Mouse (Mus musculus): ENCODE measurements around the gene Olfr103. TPM values are rescaled to one million over a fixed set of nuclear protein-coding genes. Genes with fewer than 3 reads are reported as not detected.

Olfr103 gene
- not detected for polyA plus RNA-seq (2017; shearing (Covaris generic))

DNA sequence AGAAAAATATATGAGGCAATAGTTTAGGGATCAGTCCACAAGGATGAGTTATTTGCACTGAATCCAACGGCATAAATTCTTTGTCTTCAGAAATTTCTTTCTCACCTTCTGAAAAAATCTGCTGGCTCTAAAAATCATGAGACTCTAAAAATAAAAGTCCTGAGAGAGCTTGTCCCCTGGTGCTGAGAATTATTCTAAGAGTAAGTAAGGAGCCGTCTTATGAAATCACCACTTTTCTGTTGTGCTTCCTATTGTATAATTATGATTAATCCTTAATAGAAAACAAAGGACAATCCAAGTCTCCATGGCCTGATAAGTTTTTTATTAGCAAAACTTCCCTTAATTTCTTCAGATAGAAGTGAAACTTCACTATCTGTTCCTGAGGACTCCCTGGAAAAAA, at the start of gene Olfr103:
Olfr103 (minus strand) TSS at position 101 of the 400 bp plus-strand sequence.

DNA sequence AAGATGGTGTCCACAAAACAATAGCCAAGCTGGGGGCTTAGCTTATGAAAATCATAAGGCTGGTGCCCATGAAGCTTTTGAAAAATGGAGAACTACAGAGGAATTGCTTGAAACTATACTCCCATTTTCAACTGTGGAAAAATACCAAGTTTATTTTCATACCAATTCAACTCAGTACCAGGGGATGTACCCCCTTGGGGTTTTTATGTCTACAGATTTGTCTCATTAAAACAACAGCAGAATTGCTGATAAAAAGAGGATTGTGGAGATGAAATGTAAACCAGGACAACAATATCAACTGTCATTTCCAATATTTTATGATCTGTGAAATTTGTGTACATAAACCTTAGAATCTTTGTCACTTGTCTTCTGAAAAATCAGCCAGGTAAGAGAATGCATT, 39.2 kb upstream of the Olfr103 start, which contains the start of gene Olfr105-ps:
Olfr105-ps (plus strand) TSS at position 301 of the 400 bp plus-strand sequence.

DNA sequence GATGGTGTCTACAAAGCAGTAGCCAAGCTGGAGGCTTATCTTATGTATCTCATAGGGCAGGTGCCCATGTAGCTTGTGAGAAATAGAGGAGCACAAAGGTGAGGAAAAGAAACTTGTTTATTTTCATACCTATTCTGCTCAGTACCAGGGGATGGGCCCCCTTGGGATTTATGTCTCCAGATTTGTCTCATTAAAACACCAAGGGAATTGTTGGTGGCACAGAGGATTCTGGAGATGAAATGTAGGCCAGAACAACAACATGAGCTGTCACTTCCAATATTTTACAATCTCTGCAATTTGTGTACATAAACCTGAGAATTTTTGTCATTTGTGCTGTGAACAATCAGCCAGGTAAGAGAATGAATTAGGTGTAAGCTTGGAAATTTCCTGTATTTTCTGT, 19.8 kb upstream of the Olfr103 start, which contains the start of gene Olfr104-ps:
Olfr104-ps (plus strand) TSS at position 301 of the 400 bp plus-strand sequence.

DNA sequence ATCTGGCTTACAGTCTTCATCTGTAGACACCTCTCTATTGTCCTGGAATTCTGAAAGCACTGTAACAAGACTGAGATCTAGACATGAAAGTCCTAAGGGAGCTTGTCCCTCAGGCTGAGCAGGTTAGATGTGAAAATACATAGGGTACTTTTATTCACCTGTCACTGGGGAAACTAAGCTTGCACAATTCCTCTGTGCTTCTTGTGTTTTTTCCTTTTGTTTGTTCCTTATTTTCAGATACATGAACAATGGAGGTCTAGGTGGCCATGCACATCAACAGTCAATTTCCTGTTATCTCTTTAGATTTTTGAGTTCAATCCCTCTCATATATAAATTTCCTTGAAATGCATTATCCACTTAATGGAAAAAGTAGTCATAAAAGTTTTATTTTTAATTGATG, 22.5 kb downstream of the Olfr103 start, which contains the start of gene Olfr102:
Olfr102 (minus strand) TSS at position 101 of the 400 bp plus-strand sequence.

DNA sequence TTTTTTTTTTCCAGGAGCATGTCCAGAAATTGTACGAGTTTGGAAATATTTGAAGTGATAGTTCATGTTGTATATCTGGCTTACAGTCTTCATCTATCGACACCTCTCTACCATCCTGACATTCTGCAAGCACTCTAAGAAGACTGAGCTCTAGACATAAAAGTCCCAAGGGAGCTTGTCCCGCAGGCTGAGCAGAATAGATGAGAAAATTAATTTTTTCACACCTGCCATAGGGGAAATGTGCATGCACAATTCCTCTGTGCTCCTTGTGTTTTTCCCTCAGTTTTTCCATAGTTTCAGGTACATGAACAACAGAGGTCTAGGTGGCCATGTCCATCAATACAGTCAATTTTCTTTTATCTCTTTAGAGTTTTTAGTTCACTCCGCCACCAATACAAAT, 35.3 kb downstream of the Olfr103 start, which contains the start of gene Olfr101:
Olfr101 (minus strand) TSS at position 101 of the 400 bp plus-strand sequence.

Other genes starting within 250 kb of the Olfr103 start
- not detected for gene Olfr91, start 241.4 kb downstream of the Olfr103 start, polyA plus RNA-seq (2017; shearing (Covaris generic))
- gene Olfr92, start 219.6 kb downstream of the Olfr103 start, polyA plus RNA-seq (2017; shearing (Covaris generic)): not detected
- not detected for gene Olfr93, start 178.2 kb downstream of the Olfr103 start, polyA plus RNA-seq (2017; shearing (Covaris generic))
- 0.95 TPM for gene Ubd, start 145.8 kb downstream of the Olfr103 start, polyA plus RNA-seq (2017; shearing (Covaris generic))
- gene Olfr94, start 138.7 kb downstream of the Olfr103 start, polyA plus RNA-seq (2017; shearing (Covaris generic)): not detected
- gene Olfr95, start 126.6 kb downstream of the Olfr103 start, polyA plus RNA-seq (2017; shearing (Covaris generic)): not detected
- gene Olfr96, start 119.6 kb downstream of the Olfr103 start, polyA plus RNA-seq (2017; shearing (Covaris generic)): not detected
- gene Olfr97, start 102.4 kb downstream of the Olfr103 start, polyA plus RNA-seq (2017; shearing (Covaris generic)): not detected
- gene Olfr98, start 75.9 kb downstream of the Olfr103 start, polyA plus RNA-seq (2017; shearing (Covaris generic)): not detected
- 143 TPM for gene H2-M3, start 69.5 kb downstream of the Olfr103 start, polyA plus RNA-seq (2017; shearing (Covaris generic))
- gene Olfr99, start 56.2 kb downstream of the Olfr103 start, polyA plus RNA-seq (2017; shearing (Covaris generic)): 4.3 TPM
- not detected for gene Olfr101, start 35.4 kb downstream of the Olfr103 start, polyA plus RNA-seq (2017; shearing (Covaris generic))
- not detected for gene Olfr102, start 22.6 kb downstream of the Olfr103 start, polyA plus RNA-seq (2017; shearing (Covaris generic))
- gene Olfr104-ps, start 19.9 kb upstream of the Olfr103 start, polyA plus RNA-seq (2017; shearing (Covaris generic)): not detected
- not detected for gene Olfr105-ps, start 39.3 kb upstream of the Olfr103 start, polyA plus RNA-seq (2017; shearing (Covaris generic))
- not detected for gene Olfr106-ps, start 50.7 kb upstream of the Olfr103 start, polyA plus RNA-seq (2017; shearing (Covaris generic))
- 0.09 TPM for gene Olfr107, start 59.5 kb upstream of the Olfr103 start, polyA plus RNA-seq (2017; shearing (Covaris generic))
- gene Olfr108, start 105.8 kb upstream of the Olfr103 start, polyA plus RNA-seq (2017; shearing (Covaris generic)): not detected
- gene Olfr109, start 119.2 kb upstream of the Olfr103 start, polyA plus RNA-seq (2017; shearing (Covaris generic)): not detected
- not detected for gene H2-M2, start 143.9 kb upstream of the Olfr103 start, polyA plus RNA-seq (2017; shearing (Covaris generic))
- not detected for gene Olfr110, start 152.8 kb upstream of the Olfr103 start, polyA plus RNA-seq (2017; shearing (Covaris generic))
- not detected for gene Olfr111, start 168.3 kb upstream of the Olfr103 start, polyA plus RNA-seq (2017; shearing (Covaris generic))
- 0.24 TPM for gene Olfr112, start 229.8 kb upstream of the Olfr103 start, polyA plus RNA-seq (2017; shearing (Covaris generic))
- gene Olfr113, start 238.0 kb upstream of the Olfr103 start, polyA plus RNA-seq (2017; shearing (Covaris generic)): not detected